Mouse (Mus musculus): ENCODE data around the gene Prpf4b.
"Not testable (repeated sequence)": the region's sequence is repeated elsewhere in the genome, so short reads cannot be mapped to it uniquely, and the experiment has no call there.

The Prpf4b gene

GRCm38 (mm10) chr13:34875166-34875710 lies at the start of gene Prpf4b:
TSS of gene Prpf4b (plus strand) at chr13:34875302.
- CTCF ChIA-PET: interaction anchor here (0.6 to 0.7 kb wide), 4 partner anchors 84 to 953 kb away, joined by 3 to 7 read pairs (median 4); no protein-coding TSS in a partner anchor

- CTCF ChIA-PET: interaction anchor here (0.6 kb wide), 1 partner anchor 13 kb away, joined by 5 read pairs; no protein-coding TSS in a partner anchor
These were observed 48.1 kb upstream of the Prpf4b start for GRCm38 (mm10) chr13:34826760-34827690.

GRCm38 (mm10) chr13:34827988-34828882 lies 46.9 kb upstream of the Prpf4b start:
- CTCF ChIA-PET: no interaction called here

GRCm38 (mm10) chr13:34842851-34843250 lies 32.3 kb upstream of the Prpf4b start:
- CTCF ChIA-PET: interaction anchor here (0.5 kb wide), 1 partner anchor 899 kb away, joined by 4 read pairs; no protein-coding TSS in a partner anchor

GRCm38 (mm10) chr13:34850759-34851158 lies 24.3 kb upstream of the Prpf4b start:
- CTCF ChIA-PET: no interaction called here

- CTCF ChIA-PET: no interaction called here
These were observed 23.8 kb upstream of the Prpf4b start for GRCm38 (mm10) chr13:34851191-34851784.

- CTCF ChIA-PET: no interaction called here
These were observed 17.6 kb upstream of the Prpf4b start for GRCm38 (mm10) chr13:34857526-34857925.

GRCm38 (mm10) chr13:34859406-34859805 lies 15.7 kb upstream of the Prpf4b start:
- CTCF ChIA-PET: no interaction called here

- CTCF ChIA-PET: not testable (repeated sequence)
These were observed 13.9 kb upstream of the Prpf4b start for GRCm38 (mm10) chr13:34861166-34861565.

GRCm38 (mm10) chr13:34864420-34865169 lies 10.5 kb upstream of the Prpf4b start:
- CTCF ChIA-PET: interaction anchor here (0.7 to 1.5 kb wide), 4 partner anchors 10 to 861 kb away, joined by 4 to 9 read pairs (median 6); no protein-coding TSS in a partner anchor

GRCm38 (mm10) chr13:34873801-34874681 lies 1.1 kb upstream of the Prpf4b start:
- CTCF ChIA-PET: interaction anchor here (0.6 to 0.7 kb wide), 5 partner anchors 86 to 951 kb away, joined by 3 to 13 read pairs (median 5); no protein-coding TSS in a partner anchor

- CTCF ChIA-PET: interaction anchor here (0.6 to 0.7 kb wide), 4 partner anchors 85 to 952 kb away, joined by 3 to 7 read pairs (median 4); no protein-coding TSS in a partner anchor
These were observed 366 bp upstream of the Prpf4b start for GRCm38 (mm10) chr13:34874736-34875135.

- CTCF ChIA-PET: interaction anchor here (0.5 to 0.6 kb wide), 2 partner anchors 39 to 476 kb away, joined by 4 to 5 read pairs; no protein-coding TSS in a partner anchor
These were observed 791 bp downstream of the Prpf4b start for GRCm38 (mm10) chr13:34875741-34876445.

GRCm38 (mm10) chr13:34876481-34876880 lies 1.4 kb downstream of the Prpf4b start:
- CTCF ChIA-PET: interaction anchor here (0.5 to 0.6 kb wide), 2 partner anchors 40 to 477 kb away, joined by 4 to 5 read pairs; no protein-coding TSS in a partner anchor

GRCm38 (mm10) chr13:34892871-34893270 lies 17.8 kb downstream of the Prpf4b start:
- CTCF ChIA-PET: no interaction called here

- CTCF ChIA-PET: no interaction called here
These were observed 39.5 kb downstream of the Prpf4b start for GRCm38 (mm10) chr13:34914614-34915013.

- CTCF ChIA-PET: no interaction called here
These were observed 41.5 kb downstream of the Prpf4b start for GRCm38 (mm10) chr13:34916520-34917167.

- CTCF ChIA-PET: no interaction called here
These were observed 49.1 kb downstream of the Prpf4b start, which contains the start of the genes Fam217a and 4933417A18Rik for GRCm38 (mm10) chr13:34924210-34924609. TSS of gene Fam217a (minus strand) at chr13:34924310. TSS of gene 4933417A18Rik (plus strand) at chr13:34924409.
